Mouse (Mus musculus): ENCODE data around the gene Sf3b5. TPM values are rescaled to one million over a fixed set of nuclear protein-coding genes. Genes with fewer than 3 reads are reported as not detected.

Gene Sf3b5
- total RNA-seq, 1 experiment from 2014 or later: 6.5 TPM

Other genes with a start within 250 kb of the Sf3b5 start
- 84.1 TPM in 2 replicates for gene Utrn, start 136.0 kb upstream of the Sf3b5 start, total RNA-seq (2017)
- 67.7 and 67.8 TPM in 2 replicates for gene Stx11, start 41.0 kb upstream of the Sf3b5 start, total RNA-seq (2017)
- gene Plagl1, start 55.2 kb downstream of the Sf3b5 start, total RNA-seq (2017): 0.12 TPM in 1 of 2 replicates, not detected in the other
- not detected in 2 replicates for gene Zc2hc1b, start 172.7 kb downstream of the Sf3b5 start, total RNA-seq (2017)
- gene Ltv1, start 187.8 kb downstream of the Sf3b5 start, total RNA-seq (2017): 18.5 and 23.9 TPM in 2 replicates

Data from neutrophil, adult 5-6 weeks (primary cell).